Mouse (Mus musculus): ENCODE data around the gene Pou2f3.

GRCm38 (mm10) chr9:43230886-43231285, 20.7 kb upstream of the Pou2f3 start:
- TF ChIP-seq TCF3 (IDR thresholded peaks at IDR 0.05; ENCODE audit: insufficient read length, low read depth) (no peak), USF1 (IDR thresholded peaks at IDR 0.05; ENCODE audit: low read depth) (no peak), CEBPB (IDR thresholded peaks at IDR 0.05; ENCODE audit: insufficient read depth, poor library complexity, severe bottlenecking) (no peak), SRF (IDR thresholded peaks at IDR 0.05; ENCODE audit: control insufficient read depth, insufficient read length, low read depth) (no peak), POLR2A (IDR thresholded peaks at IDR 0.05; ENCODE audit: insufficient read length, low read depth) (no peak), REST (IDR thresholded peaks at IDR 0.05; ENCODE audit: insufficient read depth, insufficient read length) (no peak), MYOG (IDR thresholded peaks at IDR 0.05; ENCODE audit: control insufficient read depth in 1 of 3, insufficient read depth in 1 of 3, insufficient read length in 2 of 3, low read depth in 2 of 3) (no peak)

All from myocyte (in vitro differentiated cells).